Mouse (Mus musculus) embryo, embryonic 10 days (tissue): ENCODE measurements around the gene Med16.
"Not testable (repeated sequence)": the region's sequence is repeated elsewhere in the genome, so short reads cannot be mapped to it uniquely, and the experiment has no call there.

Experiments used
- DNase-seq: peaks from one replicate; pipeline ENCODE4 v3.0.0-alpha.2; 2015; ENCODE audit warnings: low spot score

Med16 gene

DNA sequence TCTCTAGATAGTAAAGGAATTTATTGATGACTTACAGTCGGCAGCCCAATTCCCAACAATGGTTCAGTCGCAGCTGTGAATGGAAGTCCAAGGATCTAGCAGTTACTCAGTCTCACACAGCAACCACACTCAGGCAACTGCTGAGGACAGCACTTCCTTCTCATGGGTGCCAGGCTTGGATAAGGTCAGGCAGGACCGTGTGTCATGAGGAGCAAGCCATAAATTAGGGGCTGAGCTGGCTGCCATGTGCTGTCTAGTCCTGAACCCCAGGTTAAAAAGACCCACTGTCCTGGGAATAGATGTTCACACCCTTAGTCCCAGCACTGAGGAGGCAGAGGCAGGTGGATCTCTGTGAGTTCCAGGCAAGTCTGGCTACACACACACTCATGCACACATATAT is 23.8 kb downstream of the Med16 start:
- not testable (repeated sequence) for DNase-seq

DNA sequence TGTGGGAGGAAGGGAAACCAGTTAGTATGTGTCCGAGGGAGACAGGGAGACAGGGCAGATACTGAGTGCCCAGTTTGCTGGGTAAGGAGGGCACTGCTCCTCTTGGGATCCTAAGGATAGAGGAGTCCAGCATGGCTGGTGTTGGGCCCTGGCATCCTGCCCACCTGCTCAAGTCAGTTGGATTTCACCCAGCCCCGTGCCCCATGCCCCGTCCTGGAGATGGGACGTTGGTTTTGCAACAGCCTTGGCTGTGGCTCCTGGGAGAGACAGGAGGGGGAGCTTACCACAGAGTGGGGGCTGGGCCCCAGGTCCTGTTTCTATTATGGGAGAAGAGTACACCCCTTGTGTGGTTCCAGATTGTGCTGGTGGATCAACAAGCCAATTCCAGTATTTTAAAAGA is 24.3 kb downstream of the Med16 start:
- DNase-seq, result no peak

- peak; percentile 88 for DNase-seq
Observed at GRCm38 (mm10) chr10:79883297-79884084, 25.2 kb downstream of the Med16 start.

DNA sequence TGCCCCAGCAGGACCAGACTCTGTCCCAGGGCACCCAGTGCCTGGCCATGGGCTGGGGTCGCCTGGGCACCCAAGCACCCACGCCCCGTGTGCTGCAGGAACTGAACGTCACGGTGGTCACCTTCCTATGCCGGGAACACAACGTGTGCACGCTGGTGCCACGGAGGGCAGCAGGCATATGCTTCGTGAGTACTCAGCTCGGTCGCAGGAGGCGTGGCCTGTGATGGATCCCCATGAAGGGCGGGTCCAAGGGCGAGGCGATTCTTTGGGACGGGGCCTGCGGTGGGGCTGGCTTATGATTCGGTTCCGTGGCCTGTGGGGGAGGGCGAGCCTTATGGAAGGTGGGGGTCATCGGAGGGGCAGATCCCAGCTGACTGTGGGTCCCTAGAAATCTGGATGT is 26.7 kb downstream of the Med16 start:
- DNase-seq, result peak; percentile 55

GRCm38 (mm10) chr10:79880721-79881120 is 28.0 kb downstream of the Med16 start:
- DNase-seq, result no peak

GRCm38 (mm10) chr10:79879527-79879926 is 29.2 kb downstream of the Med16 start:
- DNase-seq, result no peak

GRCm38 (mm10) chr10:79877757-79878156 is 31.0 kb downstream of the Med16 start:
- no peak for DNase-seq

DNA sequence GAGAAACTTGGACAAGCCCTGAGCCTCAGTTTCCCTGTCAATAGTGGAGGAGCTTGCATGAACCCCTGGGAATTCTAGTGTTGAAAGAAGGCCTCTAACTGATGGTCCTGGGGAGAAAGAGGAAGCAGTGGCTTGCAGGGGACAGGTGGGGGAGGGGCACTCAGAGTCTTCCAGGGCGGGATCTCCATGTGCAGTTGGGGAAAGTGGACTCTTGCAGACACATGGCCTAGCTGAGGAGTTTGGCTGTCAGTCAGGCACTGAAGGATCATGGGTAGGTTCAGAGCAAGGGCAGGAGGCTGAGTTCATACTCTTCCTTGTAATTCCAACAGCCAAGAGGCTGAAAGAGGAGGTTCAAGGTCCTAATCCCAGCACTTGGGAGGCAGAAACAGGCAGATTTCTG is 31.5 kb downstream of the Med16 start:
- no peak for DNase-seq

DNA sequence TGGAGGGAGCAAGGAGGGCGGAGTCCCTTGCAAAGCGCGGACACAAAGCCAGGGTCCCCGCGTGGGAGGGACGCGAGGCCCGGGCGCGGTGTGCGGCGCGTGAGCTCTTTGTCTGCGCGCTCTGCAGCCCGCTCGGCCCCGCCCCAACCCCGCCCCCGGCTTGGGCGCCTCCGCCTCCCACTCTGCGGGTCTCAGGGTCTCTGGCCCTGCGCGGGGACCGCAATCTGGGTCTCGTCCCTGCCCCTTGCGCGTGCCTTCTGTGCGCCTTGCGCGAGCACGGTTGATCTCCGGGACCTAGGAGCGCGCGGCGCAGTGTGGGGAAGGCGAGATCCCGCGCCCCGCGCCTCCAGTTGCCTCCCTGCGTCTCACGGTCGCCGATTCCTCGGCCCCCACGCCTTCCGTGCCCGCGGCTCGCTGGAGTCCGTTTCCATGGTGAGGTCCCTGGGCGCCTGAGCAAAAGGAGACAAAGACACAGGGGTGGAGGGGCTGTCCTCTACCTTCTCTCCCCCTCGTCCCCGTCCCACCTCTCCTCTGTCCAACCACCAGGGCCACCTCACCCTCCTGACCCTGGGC is 34.3 kb downstream of the Med16 start, which contains the start of the genes Prtn3 and Plppr3:
Prtn3 (plus strand) TSS at position 187 of the 573 bp plus-strand sequence.
Plppr3 (minus strand) TSS at position 345 of the 573 bp plus-strand sequence.
- DNase-seq, result peak; percentile 72

GRCm38 (mm10) chr10:79873715-79874289 is 34.9 kb downstream of the Med16 start:
- DNase-seq, result no peak

- no peak for DNase-seq
Observed at GRCm38 (mm10) chr10:79873313-79873712, 35.4 kb downstream of the Med16 start.

- no peak for DNase-seq
Observed at GRCm38 (mm10) chr10:79872862-79873261, 35.9 kb downstream of the Med16 start.

DNA sequence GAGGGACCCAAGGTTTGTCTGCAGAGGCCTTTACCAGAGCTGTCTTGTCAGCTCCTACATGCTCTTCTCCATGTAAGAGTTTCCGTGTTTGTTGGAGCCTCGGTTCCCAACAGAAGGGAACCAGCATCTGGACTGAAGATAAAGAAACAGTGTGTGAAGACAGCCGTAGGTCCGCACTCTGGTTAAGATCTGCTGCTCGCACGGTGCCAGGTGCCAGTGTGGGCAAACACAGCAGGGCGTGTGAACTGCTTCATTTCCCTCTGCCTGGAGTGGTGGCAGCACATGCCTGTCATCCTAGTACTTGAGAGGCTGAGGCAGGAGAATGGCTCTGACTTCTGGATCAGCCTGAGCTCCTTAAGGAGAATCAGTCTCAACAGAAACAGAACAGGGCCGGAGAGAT is 36.9 kb downstream of the Med16 start:
- DNase-seq, result no peak

DNA sequence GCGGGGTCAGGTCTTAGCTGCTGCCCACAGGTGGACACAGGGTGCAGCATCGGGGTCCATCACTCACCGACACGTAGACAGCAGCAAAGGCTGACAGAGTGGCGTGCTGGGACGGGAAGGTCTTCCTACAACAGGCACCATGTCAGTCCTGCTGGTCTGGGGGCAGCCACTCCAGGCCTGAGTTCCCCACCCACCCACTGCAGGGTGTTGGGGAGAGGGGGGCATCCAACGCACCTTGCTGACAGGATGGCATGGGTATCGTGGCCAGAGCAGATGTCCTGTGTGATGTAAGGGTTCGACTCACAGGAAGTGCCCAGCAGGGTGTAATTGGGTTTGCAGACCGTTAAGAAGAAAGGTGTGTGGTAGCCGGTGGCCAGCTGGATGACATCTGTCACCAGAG is 42.1 kb downstream of the Med16 start:
- no peak for DNase-seq

- DNase-seq, result no peak
Observed at GRCm38 (mm10) chr10:79865801-79866295, 42.9 kb downstream of the Med16 start.

GRCm38 (mm10) chr10:79865189-79865601 is 43.5 kb downstream of the Med16 start:
- DNase-seq, result no peak

- no peak for DNase-seq
Observed at GRCm38 (mm10) chr10:79864351-79865188, 44.2 kb downstream of the Med16 start.

DNA sequence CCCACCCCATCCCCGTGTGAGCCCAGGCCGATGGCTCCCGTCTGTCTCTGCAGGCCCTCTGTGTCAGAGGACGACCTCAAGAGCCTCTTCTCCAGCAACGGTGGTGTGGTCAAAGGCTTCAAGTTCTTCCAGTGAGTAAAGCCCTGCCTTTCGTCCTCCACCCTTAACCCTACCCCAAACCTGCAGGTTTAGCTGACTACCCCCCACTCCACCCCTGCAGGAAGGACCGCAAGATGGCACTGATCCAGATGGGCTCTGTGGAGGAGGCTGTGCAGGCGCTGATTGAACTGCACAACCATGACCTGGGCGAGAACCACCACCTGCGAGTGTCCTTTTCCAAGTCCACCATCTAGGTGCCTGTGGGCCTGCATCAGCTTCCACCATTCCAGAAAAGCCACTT is 45.8 kb downstream of the Med16 start:
- DNase-seq, result no peak

DNA sequence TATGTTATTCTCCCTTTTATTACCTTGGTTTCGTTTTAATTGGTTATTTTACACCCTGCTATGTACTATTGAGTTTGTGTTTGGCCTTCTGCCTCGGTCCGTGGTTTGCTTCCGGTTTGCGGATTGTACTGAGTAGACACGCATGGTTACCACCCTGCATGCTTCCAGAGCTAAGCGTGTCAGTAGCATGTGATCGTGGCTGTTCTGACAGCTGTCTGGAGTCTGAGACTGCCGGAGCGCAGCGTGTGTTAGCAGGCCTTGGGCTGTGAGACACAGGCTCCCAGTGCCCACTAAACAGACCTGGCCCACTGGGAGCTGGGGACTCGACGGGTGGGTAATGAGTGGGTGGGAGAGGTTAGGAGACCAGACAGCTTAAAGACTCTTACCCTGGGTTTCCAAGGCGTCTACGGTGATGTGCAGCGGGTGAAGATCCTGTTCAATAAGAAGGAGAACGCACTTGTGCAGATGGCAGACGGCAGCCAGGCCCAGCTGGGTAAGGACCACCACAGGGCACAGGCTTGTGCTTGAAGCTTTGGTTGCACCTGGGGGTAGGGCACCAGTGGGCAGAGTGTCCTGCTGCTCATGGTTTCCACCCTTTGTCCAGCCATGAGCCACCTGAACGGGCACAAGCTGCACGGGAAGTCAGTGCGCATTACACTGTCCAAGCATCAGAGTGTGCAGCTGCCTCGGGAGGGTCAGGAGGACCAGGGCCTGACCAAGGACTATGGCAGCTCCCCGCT is 46.5 kb downstream of the Med16 start:
- no peak for DNase-seq

GRCm38 (mm10) chr10:79861230-79862048 is 47.3 kb downstream of the Med16 start:
- DNase-seq, result no peak
